Mouse (Mus musculus) liver, embryonic 14.5 days (tissue): ENCODE data around the gene Hoxd3. TPM values are rescaled to one million over a fixed set of nuclear protein-coding genes. Genes with fewer than 3 reads are reported as not detected.
A peak's percentile ranks its signal among the peaks of the same experiment; 100 is the strongest.

Experiments
- ATAC-seq: fragments of 200-750 bp; cut with Nextera tagmentation; 2 replicates; pipeline ENCODE4 v1.8.0; 2017; ENCODE audit warnings: moderate number of reproducible peaks, mild to moderate bottlenecking, moderate library complexity; ENCODE audit not compliant: insufficient read depth
- DNase-seq, 3 experiments: peaks; one replicate each; pipeline ENCODE4 v3.0.0-alpha.2; 2012 to 2013; ENCODE audit warnings: low read depth in 3 of 3, low spot score in 3 of 3
- H3K27ac ChIP-seq: fragments of 300-500 bp; sonication (generic); 2 replicates; pipeline ENCODE4 v1.5.1; 2014; ENCODE audit warnings: moderate library complexity, mild to moderate bottlenecking, control low read depth, inconsistent platforms
- H3K27me3 ChIP-seq: fragments of 300-500 bp; sonication (generic); 2 replicates; pipeline ENCODE4 v1.6.1; 2014; ENCODE audit warnings: mild to moderate bottlenecking, low read length, moderate library complexity; ENCODE audit not compliant: control insufficient read depth, insufficient read depth
- H3K36me3 ChIP-seq: fragments of 300-500 bp; sonication (generic); replicated peaks from 2 replicates; pipeline ENCODE4 v1.6.1; 2014; ENCODE audit warnings: low read depth; ENCODE audit not compliant: control insufficient read depth, insufficient read depth
- H3K4me1 ChIP-seq, 2 experiments: fragments of 200-500 bp in 1 of 2; fragments of 300-500 bp in 1 of 2; sonication (generic) in 1 of 2; replicated peaks; 2 replicates each; pipeline ENCODE4 v1.6.1; 2012 to 2014; ENCODE audit warnings: antibody characterized with exemption in 1 of 2, inconsistent platforms in 1 of 2, low read length in 1 of 2; ENCODE audit not compliant: control insufficient read depth in 2 of 2, insufficient read depth in 2 of 2
- H3K4me2 ChIP-seq: fragments of 300-500 bp; sonication (generic); 2 replicates; pipeline ENCODE4 v1.6.1; 2014; ENCODE audit warnings: low read depth, mild to moderate bottlenecking, control low read depth, moderate library complexity
- H3K4me3 ChIP-seq, 2 experiments: fragments of 200-500 bp in 1 of 2; fragments of 300-500 bp in 1 of 2; sonication (generic) in 1 of 2; 2 replicates each; pipeline ENCODE4 v1.5.1; 2012 to 2014; ENCODE audit warnings: low read depth in 2 of 2, low read length in 2 of 2, mild to moderate bottlenecking in 2 of 2, control low read depth in 1 of 2, inconsistent platforms in 1 of 2, moderate library complexity in 1 of 2; ENCODE audit not compliant: insufficient read depth in 1 of 2
- H3K9ac ChIP-seq: fragments of 300-500 bp; sonication (generic); replicated peaks from 2 replicates; pipeline ENCODE4 v1.6.1; 2014; ENCODE audit warnings: mild to moderate bottlenecking, control low read depth, moderate library complexity
- H3K9me3 ChIP-seq: fragments of 300-500 bp; sonication (generic); 2 replicates; pipeline ENCODE4 v1.6.1; 2016; ENCODE audit warnings: low read length, mixed read lengths; ENCODE audit not compliant: control insufficient read depth
- CTCF ChIP-seq: IDR thresholded peaks from 2 replicates; pipeline ENCODE4 v1.5.1; 2016; ENCODE audit warnings: antibody characterized with exemption, low read depth, control low read depth
- EP300 ChIP-seq: IDR thresholded peaks from 2 replicates; pipeline ENCODE4 v1.6.1; 2016; ENCODE audit warnings: antibody characterized with exemption, low read depth
- WGBS: fragments of 180-500 bp; shearing (Covaris S2); extraction: QIAGEN DNeasy Blood & Tissue Kit; methylation state at CpG from one replicate; pipeline ENCODE4 v1.1.7; 2014; ENCODE audit not compliant: insufficient replicate concordance; 5-methylcytosine and 5-hydroxymethylcytosine counted together
- polyA plus RNA-seq, 2 experiments: library from polyadenylated mRNA; depleted of rRNA in 1 of 2; stranded (reverse) in 1 of 2; unstranded in 1 of 2; fragments of >200 nt; fragmentation: Nextera tagmentation in 1 of 2; extraction: Ambion mirVana in 1 of 2; gene quantifications; 2 replicates each; pipeline versions ENCODE4 v1.2.1 to v1.2.3; 2012 to 2014

The Hoxd3 gene
- polyA plus RNA-seq, 2 experiments, result 0.02 TPM; not detected in 1

GRCm38 (mm10) chr2:74701949-74702819, 9.5 kb upstream of the Hoxd3 start:
- Histone ChIP-seq H3K4me3 (no peak overlapping the region), H3K4me2 (no peak overlapping the region), H3K27me3 (peaks cover 98% of the 10 kb centered on the region), H3K9me3 (no peaks in the 10 kb centered on the region), H3K36me3 (no peaks in the 10 kb centered on the region), H3K27ac (no peak overlapping the region), H3K4me1 (no peaks in the 10 kb centered on the region), H3K9ac (no peak overlapping the region)
- WGBS, result 16% methylated on average over 17 of the region's 17 CpGs
- DNase-seq (peak in 2 of 3 experiments; percentile 14 to 20), ATAC-seq (no peak)
- TF ChIP-seq CTCF (peak; percentile 82), EP300 (no peak)

GRCm38 (mm10) chr2:74702820-74703219, 8.9 kb upstream of the Hoxd3 start:
- WGBS, result 27% methylated on average over 6 of the region's 6 CpGs

GRCm38 (mm10) chr2:74703317-74703716, 8.4 kb upstream of the Hoxd3 start:
- DNase-seq (no peak), ATAC-seq (no peak)
- no peak overlapping the region for H3K27ac ChIP-seq
- no peak overlapping the region for H3K4me2 ChIP-seq
- no peaks in the 10 kb centered on the region for H3K9me3 ChIP-seq
- H3K9ac ChIP-seq, result no peak overlapping the region
- peaks cover 96% of the 10 kb centered on the region for H3K27me3 ChIP-seq
- no peaks in the 10 kb centered on the region for H3K4me1 ChIP-seq
- H3K4me3 ChIP-seq, result no peak overlapping the region
- H3K36me3 ChIP-seq, result no peaks in the 10 kb centered on the region
- WGBS, result 15% methylated on average over 10 of the region's 10 CpGs
- TF ChIP-seq CTCF (no peak), EP300 (no peak)

More at GRCm38 (mm10) chr2:74702820-74703219, 8.9 kb upstream of the Hoxd3 start:
- DNase-seq, result no peak
- Histone ChIP-seq H3K27ac (no peak overlapping the region), H3K9ac (no peak overlapping the region), H3K27me3 (peaks cover 98% of the 10 kb centered on the region), H3K9me3 (no peaks in the 10 kb centered on the region), H3K36me3 (no peaks in the 10 kb centered on the region), H3K4me1 (no peaks in the 10 kb centered on the region), H3K4me3 (no peak overlapping the region), H3K4me2 (no peak overlapping the region)
- TF ChIP-seq EP300 (no peak), CTCF (no peak)
- no peak for ATAC-seq

DNA sequence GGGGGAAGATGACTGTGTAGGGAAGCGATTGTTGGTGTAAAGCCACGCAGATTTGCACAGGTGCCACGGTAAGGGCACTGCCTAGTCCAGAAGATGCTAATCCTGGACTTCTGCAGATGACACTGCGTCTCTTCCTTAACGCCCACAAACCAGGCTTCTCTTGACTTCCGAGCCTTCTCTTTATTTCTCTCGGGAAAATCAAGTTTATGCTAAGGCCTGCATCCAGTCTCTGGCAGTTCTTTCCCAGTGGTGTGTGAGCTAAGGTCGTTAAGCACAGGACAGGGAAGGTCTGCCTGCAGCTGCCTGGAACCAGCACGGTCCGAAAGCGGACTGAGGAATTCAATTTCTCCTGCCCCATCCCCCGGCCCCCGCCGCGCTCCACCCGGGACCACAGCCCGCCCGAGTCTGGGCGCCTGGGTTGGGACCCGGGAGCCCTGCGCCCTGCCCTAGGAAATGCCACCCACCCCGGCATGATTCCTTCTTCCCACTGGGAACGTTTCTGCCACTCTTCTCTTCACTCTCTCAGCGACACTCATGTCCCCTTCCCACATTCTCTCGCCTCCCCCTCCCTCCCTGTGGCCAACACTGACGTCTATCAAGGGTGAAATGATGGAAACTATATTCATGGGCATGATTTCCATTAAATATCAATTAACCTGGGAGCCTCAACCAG, 7.9 kb upstream of the Hoxd3 start:
- H3K9me3 ChIP-seq, result no peaks in the 10 kb centered on the region
- no peak for DNase-seq
- H3K9ac ChIP-seq, result no peak overlapping the region
- no peak overlapping the region for H3K27ac ChIP-seq
- peaks cover 96% of the 10 kb centered on the region for H3K27me3 ChIP-seq
- ATAC-seq, result no peak
- 3% methylated on average over 26 of the region's 26 CpGs for WGBS
- no peaks in the 10 kb centered on the region for H3K36me3 ChIP-seq
- H3K4me2 ChIP-seq, result no peak overlapping the region
- no peaks in the 10 kb centered on the region for H3K4me1 ChIP-seq
- no peak overlapping the region for H3K4me3 ChIP-seq
- TF ChIP-seq CTCF (no peak), EP300 (no peak)

- no peak for ATAC-seq
- Histone ChIP-seq H3K9ac (no peak within 1 kb of the TSS), H3K27ac (no peak within 1 kb of the TSS), H3K36me3 (no peaks in the 10 kb centered on the region), H3K27me3 (peaks cover 96% of the 10 kb centered on the region), H3K4me2 (peak within 1 kb of the TSS; percentile 47), H3K4me1 (no peaks in the 10 kb centered on the region), H3K9me3 (no peaks in the 10 kb centered on the region), H3K4me3 (peak within 1 kb of the TSS in 1 of 2 experiments; percentile 11; a peak in 2 of 4 replicates)
- under 1% methylated on average over 44 of the region's 52 CpGs for WGBS
- no peak for TF ChIP-seq CTCF
- TF ChIP-seq EP300, result no peak
- no peak for DNase-seq
Measured at GRCm38 (mm10) chr2:74704393-74704998, 7.2 kb upstream of the Hoxd3 start, which contains the start of gene Hoxd8. Gene Hoxd8, plus strand, starts transcription at chr2:74704615.
